Mouse (Mus musculus) myocyte (in vitro differentiated cells): ENCODE measurements around the gene Atg2a. TPM values are rescaled to one million over a fixed set of nuclear protein-coding genes. Genes with fewer than 3 reads are reported as not detected.

Source experiments
- H3K27me3 ChIP-seq: one replicate; pipeline ENCODE4 v1.6.1; 2011; ENCODE audit not compliant: control insufficient read depth, insufficient read depth, insufficient read length
- H3K36me3 ChIP-seq: one replicate; pipeline ENCODE4 v1.6.1; 2011; ENCODE audit not compliant: control insufficient read depth, insufficient read depth
- H3K4me2 ChIP-seq: one replicate; pipeline ENCODE4 v1.6.1; 2011; ENCODE audit warnings: low read depth, control low read depth
- H3K4me3 ChIP-seq: one replicate; pipeline ENCODE4 v1.5.1; 2011; ENCODE audit warnings: mild to moderate bottlenecking, control low read depth, moderate library complexity
- H3K79me2 ChIP-seq: one replicate; pipeline ENCODE4 v1.6.1; 2011; ENCODE audit not compliant: control insufficient read depth, insufficient read depth
- H3ac ChIP-seq: one replicate; pipeline ENCODE4 v1.6.1; 2011; ENCODE audit not compliant: control insufficient read depth, insufficient read length
- CEBPB ChIP-seq: IDR thresholded peaks from 2 replicates; pipeline ENCODE4 v1.6.1; 2011; ENCODE audit warnings: mild to moderate bottlenecking, moderate library complexity; ENCODE audit not compliant: poor library complexity, insufficient read depth, severe bottlenecking
- E2F4 ChIP-seq: IDR thresholded peaks from one replicate; pipeline ENCODE4 v1.6.1; 2011; ENCODE audit warnings: mild to moderate bottlenecking, control low read depth, moderate library complexity; ENCODE audit not compliant: insufficient read depth
- MAX ChIP-seq: IDR thresholded peaks from one replicate; pipeline ENCODE4 v1.6.1; 2011; ENCODE audit warnings: low read depth, mild to moderate bottlenecking, control low read depth
- MYOD1 ChIP-seq, 3 experiments: IDR thresholded peaks; one replicate each; pipeline ENCODE4 v1.6.1; 2011; ENCODE audit warnings: control low read depth in 2 of 3, low read depth in 2 of 3, mild to moderate bottlenecking in 2 of 3, moderate library complexity in 1 of 3; ENCODE audit not compliant: insufficient read length in 2 of 3, control insufficient read depth in 1 of 3
- MYOG ChIP-seq, 3 experiments: IDR thresholded peaks; one replicate each; pipeline ENCODE4 v1.6.1; 2011; ENCODE audit warnings: control low read depth in 2 of 3, low read depth in 2 of 3, mild to moderate bottlenecking in 2 of 3; ENCODE audit not compliant: insufficient read length in 2 of 3, control insufficient read depth in 1 of 3, insufficient read depth in 1 of 3
- POLR2A ChIP-seq: IDR thresholded peaks from one replicate; pipeline ENCODE4 v1.6.1; 2011; ENCODE audit warnings: low read depth, mild to moderate bottlenecking, control low read depth, moderate library complexity; ENCODE audit not compliant: insufficient read length
- POLR2AphosphoS2 ChIP-seq: IDR thresholded peaks from one replicate; pipeline ENCODE4 v1.6.1; 2011; ENCODE audit warnings: low read depth, control low read depth; ENCODE audit not compliant: insufficient read length
- REST ChIP-seq: IDR thresholded peaks from one replicate; pipeline ENCODE4 v1.6.1; 2011; ENCODE audit warnings: mild to moderate bottlenecking, control low read depth, moderate library complexity; ENCODE audit not compliant: insufficient read depth, insufficient read length
- SRF ChIP-seq: IDR thresholded peaks from one replicate; pipeline ENCODE4 v1.6.1; 2011; ENCODE audit warnings: low read depth; ENCODE audit not compliant: control insufficient read depth, insufficient read length
- TCF12 ChIP-seq: IDR thresholded peaks from one replicate; pipeline ENCODE4 v1.6.1; 2011; ENCODE audit warnings: mild to moderate bottlenecking, control low read depth; ENCODE audit not compliant: poor library complexity, insufficient read depth, severe bottlenecking
- TCF3 ChIP-seq: IDR thresholded peaks from one replicate; pipeline ENCODE4 v1.6.1; 2011; ENCODE audit warnings: low read depth, control low read depth; ENCODE audit not compliant: insufficient read length
- USF1 ChIP-seq: IDR thresholded peaks from one replicate; pipeline ENCODE4 v1.6.1; 2011; ENCODE audit warnings: low read depth, mild to moderate bottlenecking, control low read depth, moderate library complexity
- polyA plus RNA-seq: library from polyadenylated mRNA; unstranded; fragments of >200 nt; fragmentation: generic; extraction: Trizol; gene quantifications from one replicate; pipeline ENCODE4 v1.2.1, GENCODE M21; 2012; ENCODE audit warnings: missing spikeins

The Atg2a gene
- polyA plus RNA-seq, 1 experiment, result 15.2 TPM

DNA sequence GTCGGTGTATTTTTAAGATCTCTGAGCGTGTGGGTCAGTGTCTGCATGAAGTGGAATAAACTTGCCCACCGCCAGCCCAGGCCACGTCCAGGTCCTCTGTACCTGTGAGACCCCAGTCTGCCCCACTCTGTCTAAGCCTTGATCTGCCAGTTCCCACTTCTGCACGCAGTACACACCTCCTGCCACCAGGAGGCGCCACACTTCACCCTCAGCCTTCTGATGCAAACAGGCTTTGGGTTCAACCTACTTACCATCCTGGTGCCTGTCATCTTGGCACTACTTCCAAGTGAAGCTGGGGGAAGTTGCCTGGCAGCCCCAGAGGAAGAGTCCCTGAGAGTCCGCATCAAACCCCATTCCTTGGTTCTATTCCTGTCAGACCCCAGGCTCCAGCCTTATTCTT lies 20.8 kb downstream of the Atg2a start:
- H3K4me2 ChIP-seq, result no peak overlapping the region
- H3K36me3 ChIP-seq, result peaks cover 3% of the 10 kb centered on the region
- H3K4me3 ChIP-seq, result no peak overlapping the region
- H3K79me2 ChIP-seq, result no peaks in the 10 kb centered on the region
- H3ac ChIP-seq, result no peak overlapping the region
- no peak for TF ChIP-seq MYOG (IDR thresholded peaks at IDR 0.05; ENCODE audit: control insufficient read depth in 1 of 3, insufficient read depth in 1 of 3, insufficient read length in 2 of 3, low read depth in 2 of 3)
- no peak for TF ChIP-seq CEBPB
- TF ChIP-seq USF1, result no peak
- TF ChIP-seq MAX, result no peak
- TF ChIP-seq SRF, result no peak
- no peak for TF ChIP-seq POLR2A
- no peak for TF ChIP-seq TCF12
- TF ChIP-seq REST, result no peak
- no peak for TF ChIP-seq E2F4
- TF ChIP-seq TCF3, result no peak
- no peak for TF ChIP-seq MYOD1 (IDR thresholded peaks at IDR 0.05; ENCODE audit: control insufficient read depth in 1 of 3, insufficient read length in 2 of 3, low read depth in 2 of 3)
- TF ChIP-seq POLR2AphosphoS2, result no peak
- H3K27me3 ChIP-seq, result no peaks in the 10 kb centered on the region

DNA sequence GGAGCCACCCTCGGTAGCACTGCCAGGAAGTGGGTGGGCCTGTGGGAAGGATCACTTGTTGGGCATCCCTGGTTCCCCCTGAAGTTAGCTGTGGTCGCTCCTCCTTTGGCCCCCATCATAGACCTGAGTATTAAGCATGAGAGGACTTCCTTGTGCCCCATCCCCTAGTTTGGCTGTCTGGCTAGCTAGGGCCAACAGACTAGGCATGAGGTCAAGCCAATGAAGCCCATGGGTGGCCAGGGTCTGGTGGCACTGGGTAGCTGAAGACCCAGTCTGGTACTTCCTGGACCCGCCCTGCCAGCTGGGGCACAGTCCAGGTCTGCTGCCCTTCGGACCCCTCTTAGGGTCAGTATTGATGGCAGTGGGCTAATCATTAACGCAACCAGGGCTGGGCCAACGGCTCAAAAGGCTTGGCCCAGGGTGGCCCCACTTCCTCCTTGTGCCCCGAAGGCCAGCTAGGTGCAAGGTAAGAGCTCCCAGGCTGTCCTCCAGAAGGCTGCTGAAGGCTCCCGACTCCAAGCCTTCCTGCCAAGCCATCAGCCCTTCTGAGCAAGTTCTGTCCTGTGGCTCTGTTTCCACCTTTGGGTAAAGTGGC lies 21.5 kb downstream of the Atg2a start:
- peaks cover 3% of the 10 kb centered on the region for H3K36me3 ChIP-seq
- H3K79me2 ChIP-seq, result no peaks in the 10 kb centered on the region
- H3K4me2 ChIP-seq, result no peak overlapping the region
- no peak overlapping the region for H3K4me3 ChIP-seq
- TF ChIP-seq CEBPB, result no peak
- TF ChIP-seq USF1, result no peak
- TF ChIP-seq POLR2A, result no peak
- TF ChIP-seq TCF12, result no peak
- TF ChIP-seq REST, result no peak
- TF ChIP-seq MYOD1 (IDR thresholded peaks at IDR 0.05; ENCODE audit: control insufficient read depth in 1 of 3, insufficient read length in 2 of 3, low read depth in 2 of 3), result no peak
- no peak for TF ChIP-seq MYOG (IDR thresholded peaks at IDR 0.05; ENCODE audit: control insufficient read depth in 1 of 3, insufficient read depth in 1 of 3, insufficient read length in 2 of 3, low read depth in 2 of 3)
- no peak for TF ChIP-seq TCF3
- TF ChIP-seq SRF, result no peak
- no peak for TF ChIP-seq POLR2AphosphoS2
- no peak for TF ChIP-seq E2F4
- no peak for TF ChIP-seq MAX
- no peaks in the 10 kb centered on the region for H3K27me3 ChIP-seq
- H3ac ChIP-seq, result no peak overlapping the region

DNA sequence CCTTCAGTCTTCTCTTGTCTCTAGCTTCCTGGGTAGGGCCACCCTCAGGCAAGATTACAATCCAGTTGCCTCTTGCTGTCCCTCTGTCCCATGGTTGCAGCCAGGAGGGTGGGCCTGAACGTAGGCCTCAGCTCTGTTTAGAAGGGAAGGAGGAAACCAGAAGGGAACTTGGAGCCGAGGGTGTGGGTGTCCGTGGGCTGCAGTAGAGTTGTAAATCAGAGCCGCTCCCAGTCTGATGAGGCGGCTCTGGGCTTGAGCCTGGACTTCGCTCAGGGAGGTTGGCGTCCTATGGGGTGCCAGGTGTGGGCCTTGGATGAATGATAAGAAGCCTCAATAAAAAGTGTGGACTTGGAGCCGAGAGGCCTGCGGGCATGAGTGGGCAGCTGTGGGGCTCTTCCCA lies 22.7 kb downstream of the Atg2a start:
- H3K27me3 ChIP-seq, result no peaks in the 10 kb centered on the region
- peaks cover 3% of the 10 kb centered on the region for H3K36me3 ChIP-seq
- TF ChIP-seq POLR2A (no peak), MYOD1 (IDR thresholded peaks at IDR 0.05; ENCODE audit: control insufficient read depth in 1 of 3, insufficient read length in 2 of 3, low read depth in 2 of 3) (no peak), POLR2AphosphoS2 (no peak)
- no peak overlapping the region for H3K4me3 ChIP-seq
- no peaks in the 10 kb centered on the region for H3K79me2 ChIP-seq
- no peak overlapping the region for H3ac ChIP-seq
- H3K4me2 ChIP-seq, result no peak overlapping the region

DNA sequence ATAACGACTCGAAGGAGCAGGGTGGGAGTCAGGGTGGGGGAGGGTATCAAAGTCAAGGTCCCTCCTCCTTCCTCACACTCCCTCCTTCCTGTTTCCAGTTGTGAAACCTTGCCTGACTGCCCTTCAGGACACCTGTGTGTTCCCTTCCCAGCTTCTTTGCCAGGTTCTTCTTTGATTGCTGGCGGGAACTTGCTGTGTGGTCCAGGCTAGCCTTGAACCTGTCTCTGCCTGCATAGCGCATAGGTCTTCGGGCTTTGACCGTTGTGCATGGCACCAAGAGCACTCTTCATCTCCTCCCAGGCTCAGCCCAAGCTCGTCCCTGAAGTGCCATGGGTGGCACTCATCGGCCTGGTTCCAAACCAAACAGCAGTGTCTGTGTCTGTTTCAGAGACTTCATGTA lies 23.5 kb downstream of the Atg2a start:
- Histone ChIP-seq H3K27me3 (no peaks in the 10 kb centered on the region), H3ac (no peak overlapping the region)
- TF ChIP-seq SRF (no peak), POLR2AphosphoS2 (no peak), TCF12 (no peak), MYOD1 (IDR thresholded peaks at IDR 0.05; ENCODE audit: control insufficient read depth in 1 of 3, insufficient read length in 2 of 3, low read depth in 2 of 3) (no peak), POLR2A (no peak), REST (no peak)

DNA sequence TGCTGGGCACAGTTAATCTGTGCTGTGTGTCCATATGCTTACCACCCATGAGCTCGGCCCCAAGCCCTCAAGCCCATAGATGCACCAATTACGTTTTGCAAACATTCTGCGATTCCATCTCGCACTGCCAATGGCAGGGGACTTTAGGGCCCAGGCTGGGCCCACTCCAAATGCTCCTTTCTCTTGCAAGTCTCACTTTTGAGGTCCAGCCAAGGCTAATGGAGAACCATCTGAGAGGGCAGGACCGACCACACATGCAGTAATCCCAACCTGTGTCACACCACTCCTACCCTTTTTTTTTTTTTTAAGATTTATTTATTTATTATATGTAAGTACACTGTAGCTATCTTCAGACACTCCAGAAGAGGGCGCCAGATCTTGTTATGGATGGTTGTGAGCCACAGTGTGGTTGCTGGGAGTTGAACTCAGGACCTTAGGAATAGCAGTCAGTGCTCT lies 24.3 kb downstream of the Atg2a start:
- Histone ChIP-seq H3K79me2 (no peaks in the 10 kb centered on the region), H3K36me3 (peaks cover under 1% of the 10 kb centered on the region), H3K4me2 (no peak overlapping the region), H3K27me3 (no peaks in the 10 kb centered on the region), H3K4me3 (no peak overlapping the region), H3ac (no peak overlapping the region)
- TF ChIP-seq USF1, result no peak
- TF ChIP-seq POLR2AphosphoS2, result no peak
- no peak for TF ChIP-seq MYOG (IDR thresholded peaks at IDR 0.05; ENCODE audit: control insufficient read depth in 1 of 3, insufficient read depth in 1 of 3, insufficient read length in 2 of 3, low read depth in 2 of 3)
- TF ChIP-seq MYOD1 (IDR thresholded peaks at IDR 0.05; ENCODE audit: control insufficient read depth in 1 of 3, insufficient read length in 2 of 3, low read depth in 2 of 3), result no peak
- no peak for TF ChIP-seq REST
- TF ChIP-seq POLR2A, result no peak
- no peak for TF ChIP-seq E2F4
- no peak for TF ChIP-seq MAX
- TF ChIP-seq TCF12, result no peak

More for the DNA sequence above, 23.5 kb downstream of the Atg2a start:
- no peak overlapping the region for H3K4me3 ChIP-seq
- H3K79me2 ChIP-seq, result no peaks in the 10 kb centered on the region
- H3K4me2 ChIP-seq, result no peak overlapping the region
- H3K36me3 ChIP-seq, result peaks cover 3% of the 10 kb centered on the region
